Mouse (Mus musculus): ENCODE measurements at regions not wholly inside any gene's neighbourhood (a gene's known extent, or its start where the extent isn't known, plus 50 kb on each side); places are given as distances from the start of the nearest gene placed in this dataset.

DNA sequence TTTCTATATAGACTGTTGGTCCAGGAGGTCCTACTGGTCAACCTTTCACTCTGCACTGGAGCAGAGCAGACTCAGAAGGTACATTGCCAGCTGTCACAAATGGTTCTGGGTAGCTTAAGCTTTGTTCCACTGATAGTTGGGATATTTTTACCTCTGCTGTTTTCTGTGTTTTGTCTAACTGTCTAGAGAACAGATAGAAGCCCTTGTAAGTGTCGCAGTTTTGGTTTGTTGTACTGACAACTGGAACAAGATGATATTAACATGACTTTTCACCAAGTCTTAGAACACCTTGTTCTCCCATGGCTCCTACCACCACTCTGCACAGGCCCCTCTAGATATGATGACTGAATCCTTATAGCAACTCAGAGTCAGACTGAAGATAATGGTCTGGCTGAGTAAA is 199.9 kb upstream of the Trib2 start:
- peak; percentile 38 for DNase-seq (ENCODE audit: low spot score)

- DNase-seq (ENCODE audit: low spot score) = no peak
These were observed 198.9 kb upstream of the Trib2 start for GRCm38 (mm10) chr12:16015596-16015995.

GRCm38 (mm10) chr12:16014679-16015078 is 198.0 kb upstream of the Trib2 start:
- no peak for DNase-seq (ENCODE audit: low spot score)

GRCm38 (mm10) chr12:16013861-16014630 is 197.3 kb upstream of the Trib2 start:
- DNase-seq (ENCODE audit: low spot score) = no peak

DNA sequence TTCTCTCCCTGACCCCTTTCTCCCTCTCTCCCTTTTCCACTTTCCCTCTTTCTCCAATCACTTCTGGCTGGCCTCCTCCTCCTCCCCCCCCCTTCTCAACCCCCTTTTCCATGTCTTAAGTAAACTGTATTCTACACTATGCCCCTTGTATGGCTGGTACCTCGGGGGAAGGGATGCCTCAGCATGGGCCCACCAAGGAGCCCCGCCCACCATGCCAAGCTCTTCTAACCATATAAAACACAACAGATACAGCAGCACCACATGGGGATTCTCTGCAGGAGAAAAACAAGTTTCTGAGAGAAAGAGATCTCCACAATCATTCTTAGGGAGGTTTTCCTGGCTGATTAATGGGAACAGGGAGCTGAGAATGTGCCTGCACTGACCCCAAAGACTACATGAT is 196.6 kb upstream of the Trib2 start:
- DNase-seq (ENCODE audit: low spot score) = no peak

DNA sequence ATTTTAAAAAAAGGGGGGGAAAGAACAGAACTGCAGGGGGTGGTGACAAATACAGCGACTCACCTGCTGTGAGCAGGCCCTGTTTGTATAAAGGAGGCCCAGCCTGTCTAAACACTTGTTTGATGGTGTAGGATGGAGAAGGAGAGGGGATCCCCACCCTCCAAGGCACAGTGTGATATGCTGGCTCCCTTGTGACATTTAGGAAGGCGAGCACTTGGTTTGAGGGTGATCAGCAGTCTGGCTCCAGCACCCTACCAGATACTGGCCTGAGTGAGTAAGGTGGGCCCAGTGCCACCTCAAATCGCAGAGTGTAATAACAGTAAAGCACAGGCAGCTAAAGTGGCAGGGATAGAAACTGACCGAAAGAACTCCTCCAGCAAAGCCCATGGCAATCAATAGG is 195.4 kb upstream of the Trib2 start:
- DNase-seq (ENCODE audit: low spot score) = no peak

- DNase-seq (ENCODE audit: low spot score) = no peak
These were observed 193.3 kb upstream of the Trib2 start for GRCm38 (mm10) chr12:16009822-16010620.

GRCm38 (mm10) chr12:16008763-16009515 is 192.2 kb upstream of the Trib2 start:
- peak; percentile 78 for DNase-seq (ENCODE audit: low spot score)

- DNase-seq (ENCODE audit: low spot score) = no peak
These were observed 191.5 kb upstream of the Trib2 start for GRCm38 (mm10) chr12:16008261-16008660.

GRCm38 (mm10) chr12:16006688-16007087 is 190.0 kb upstream of the Trib2 start:
- DNase-seq (ENCODE audit: low spot score) = peak; percentile 69

- DNase-seq (ENCODE audit: low spot score) = no peak
These were observed 189.6 kb upstream of the Trib2 start for GRCm38 (mm10) chr12:16006286-16006685.

DNA sequence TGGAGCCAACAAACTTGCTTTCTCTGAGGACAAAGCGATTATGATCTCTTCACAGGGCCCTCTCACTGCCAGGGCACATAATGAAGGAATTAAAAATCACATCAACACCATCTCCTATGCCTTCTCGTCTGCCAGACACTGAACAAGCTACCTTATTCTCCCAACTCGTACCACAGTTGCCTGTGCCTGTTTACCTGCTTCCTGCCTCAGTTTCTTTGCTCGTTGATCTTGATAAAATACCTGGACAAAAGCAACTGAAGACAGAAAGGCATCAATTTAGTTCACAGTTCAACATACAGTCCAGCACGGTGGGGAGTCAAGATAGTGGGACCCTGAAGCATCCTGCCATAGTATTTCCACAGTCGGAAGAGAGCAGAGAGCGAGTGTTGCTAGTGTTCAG is 185.1 kb upstream of the Trib2 start:
- no peak for DNase-seq (ENCODE audit: low spot score)

DNA sequence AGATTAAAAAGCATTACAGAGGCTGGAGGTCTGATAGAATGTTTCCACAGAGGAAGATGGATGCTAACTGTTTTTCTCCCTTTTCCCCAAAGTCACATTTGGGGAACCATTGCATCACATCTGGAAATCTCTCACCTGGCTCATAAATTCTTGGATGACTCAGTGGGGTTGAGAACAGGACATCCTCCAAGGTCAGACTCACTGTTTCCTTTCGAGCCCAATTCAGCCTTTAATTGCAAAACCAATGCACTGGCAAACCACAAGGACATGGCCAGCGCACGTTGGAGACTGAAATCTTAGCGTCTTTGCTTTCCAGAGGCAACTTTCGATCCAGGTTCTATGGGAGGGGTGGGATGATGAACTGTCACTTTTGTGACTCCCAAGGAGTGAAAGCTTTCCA is 184.5 kb upstream of the Trib2 start:
- peak; percentile 61 for DNase-seq (ENCODE audit: low spot score)

GRCm38 (mm10) chr12:15998331-15998730 is 181.6 kb upstream of the Trib2 start:
- no peak for DNase-seq (ENCODE audit: low spot score)

DNA sequence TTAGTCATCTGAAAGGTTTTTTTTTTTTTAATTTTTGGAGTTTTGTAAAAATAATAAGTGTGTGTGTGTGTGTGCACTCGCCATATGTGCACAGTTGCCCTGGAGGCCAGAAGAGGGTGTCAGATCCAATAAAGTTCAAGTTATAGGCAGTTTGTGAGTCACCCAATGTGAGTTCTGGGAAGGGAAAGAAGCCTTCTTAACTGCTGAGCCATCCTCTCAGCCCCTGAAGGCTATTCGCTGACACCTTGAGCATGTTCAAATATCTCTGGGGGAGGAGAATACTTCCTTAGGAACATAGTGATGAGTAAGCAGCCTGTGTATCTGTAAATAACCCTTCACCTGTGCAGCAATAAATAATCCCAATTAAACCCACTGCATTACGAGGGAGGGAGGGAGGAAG is 177.1 kb upstream of the Trib2 start:
- no peak for DNase-seq (ENCODE audit: low spot score)

GRCm38 (mm10) chr12:15986351-15986750 is 169.6 kb upstream of the Trib2 start:
- DNase-seq (ENCODE audit: low spot score) = no peak

DNA sequence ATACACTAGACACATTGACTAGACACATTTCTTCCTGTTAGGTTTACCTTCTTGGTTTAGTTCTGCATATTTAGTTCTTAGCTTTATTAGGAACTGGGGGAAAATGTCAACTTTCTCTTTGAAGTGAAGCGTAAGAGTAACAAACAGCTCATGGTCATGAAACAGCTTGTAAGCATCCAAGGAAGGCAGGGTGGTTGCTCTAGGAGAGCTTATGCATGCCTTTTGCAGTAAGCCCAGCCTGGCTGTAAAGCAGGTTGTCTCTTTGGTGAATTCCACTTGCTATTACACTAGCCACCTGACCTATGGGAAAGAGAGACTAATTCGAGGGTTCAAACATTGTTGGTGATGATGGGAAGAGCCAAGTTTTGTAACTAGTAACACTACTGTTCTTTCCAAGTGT is 168.9 kb upstream of the Trib2 start:
- no peak for DNase-seq (ENCODE audit: low spot score)

- no peak for DNase-seq (ENCODE audit: low spot score)
These were observed 167.0 kb upstream of the Trib2 start for GRCm38 (mm10) chr12:15983591-15984300.

- DNase-seq (ENCODE audit: low spot score) = no peak
These were observed 165.0 kb upstream of the Trib2 start for GRCm38 (mm10) chr12:15981741-15982140.

GRCm38 (mm10) chr12:15979233-15979632 is 162.5 kb upstream of the Trib2 start:
- no peak for DNase-seq (ENCODE audit: low spot score)

GRCm38 (mm10) chr12:15971786-15972185 is 155.1 kb upstream of the Trib2 start:
- no peak for DNase-seq (ENCODE audit: low spot score)

- no peak for DNase-seq (ENCODE audit: low spot score)
These were observed 153.5 kb upstream of the Trib2 start for GRCm38 (mm10) chr12:15970262-15970661.

All from heart, adult 8-10 months (tissue).